Mouse (Mus musculus) adrenal gland, postnatal 36 days (tissue): Measurements from ENCODE around the gene Setd7. TPM values are rescaled to one million over a fixed set of nuclear protein-coding genes. Genes with fewer than 3 reads are reported as not detected.
A peak's percentile ranks its signal among the peaks of the same experiment; 100 is the strongest.

ENCODE experiments used
- DNase-seq, 2 experiments: peaks; one replicate each; pipeline ENCODE4 v3.0.0; 2021; ENCODE audit warnings: mixed read lengths in 1 of 2
- total RNA-seq, 2 experiments: library from RNA; stranded (reverse); gene quantifications; 2 replicates each; pipeline ENCODE4 v1.2.3; 2021

Gene Setd7
- total RNA-seq, 2 experiments from 2014 or later: 50.6 to 52.8 TPM

DNA sequence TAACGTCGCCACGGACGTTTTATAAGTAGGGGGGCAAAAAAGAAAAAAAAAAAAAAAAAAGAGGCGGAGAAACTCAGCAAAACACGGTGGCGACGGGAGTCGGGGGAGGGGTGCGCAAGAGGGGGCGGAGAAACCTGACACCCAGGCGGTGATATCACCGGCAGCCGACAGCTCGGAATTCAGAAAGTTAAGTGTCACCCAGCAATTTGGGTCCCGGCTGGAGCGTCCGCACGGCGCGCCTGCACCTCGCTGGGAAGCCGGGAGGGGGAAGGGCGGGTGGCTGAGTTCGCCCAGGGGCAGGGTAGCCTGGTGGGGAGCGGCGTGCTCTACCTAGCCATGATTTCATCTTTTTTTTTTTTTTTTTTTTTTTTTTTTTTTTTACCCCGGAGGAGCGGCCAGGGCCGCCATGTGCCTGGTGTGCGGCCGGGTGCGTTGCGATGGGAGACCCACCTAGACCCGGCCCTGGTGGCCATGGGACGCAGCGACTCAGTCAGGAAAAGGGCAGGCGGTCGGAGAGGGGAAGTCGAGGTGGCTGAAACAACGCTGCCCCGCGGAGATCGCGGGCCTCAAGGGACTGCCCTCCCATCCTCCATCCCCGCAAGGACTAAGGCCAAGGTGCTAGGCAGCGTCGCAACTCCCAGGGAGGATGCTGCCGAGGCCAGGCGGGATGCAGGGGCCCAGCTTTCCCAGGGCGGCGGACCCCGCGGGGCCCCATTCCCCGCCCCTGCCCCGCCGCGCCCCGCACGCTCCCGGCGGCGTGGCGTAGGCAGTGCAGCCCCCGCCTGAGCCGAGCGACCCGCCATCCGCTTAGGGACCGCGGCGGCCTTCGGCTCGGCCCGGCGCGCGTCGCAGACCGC lies 857 bp downstream of the Setd7 start:
- DNase-seq: peak; percentile 85 to 90

- no peak for DNase-seq
Observed at GRCm38 (mm10) chr3:51555583-51555982, 5.1 kb downstream of the Setd7 start.

- no peak for DNase-seq
Observed at GRCm38 (mm10) chr3:51554836-51555235, 5.8 kb downstream of the Setd7 start.

DNA sequence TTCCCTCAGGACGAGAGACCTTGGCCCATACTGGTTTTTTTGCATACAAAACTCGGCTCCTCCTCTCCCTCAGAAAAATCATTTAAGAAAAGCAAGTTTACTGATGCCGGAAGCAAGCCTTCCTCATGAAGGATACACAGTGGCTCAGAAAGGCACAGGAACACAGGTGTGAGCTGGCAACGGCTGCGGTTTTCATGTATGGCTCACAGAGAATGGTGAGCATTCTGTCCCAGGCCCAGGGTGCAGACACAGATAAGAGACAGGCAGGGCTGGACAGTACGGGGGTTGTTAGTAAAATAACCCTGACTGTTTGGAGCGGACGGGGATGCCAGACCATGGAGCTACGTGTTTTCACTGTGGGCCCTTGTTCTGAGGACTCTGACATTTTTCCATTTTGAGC lies 6.6 kb downstream of the Setd7 start:
- no peak for DNase-seq

DNA sequence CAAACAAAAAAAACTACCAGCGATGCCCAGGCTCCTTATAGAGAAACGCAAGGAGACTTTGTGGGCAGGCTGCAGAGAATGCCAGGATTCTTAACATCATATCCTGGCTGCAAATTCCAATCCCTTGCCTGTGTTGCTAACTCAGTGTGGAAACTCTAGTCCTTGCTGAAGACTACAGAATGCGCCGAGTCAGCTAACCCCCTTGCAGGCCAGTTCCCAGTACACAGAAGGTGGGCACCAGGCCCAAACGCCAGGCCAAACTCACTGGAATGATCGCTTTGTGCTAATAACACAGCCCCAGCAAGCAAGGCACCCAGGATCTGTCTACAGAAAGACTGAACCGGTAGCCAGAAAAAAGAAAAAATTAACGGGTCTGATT lies 7.2 kb downstream of the Setd7 start:
- peak; percentile 14 to 59 for DNase-seq

- peak; percentile 14 to 33 for DNase-seq
Observed at GRCm38 (mm10) chr3:51552841-51553496, 7.7 kb downstream of the Setd7 start.

GRCm38 (mm10) chr3:51552197-51552596 lies 8.5 kb downstream of the Setd7 start:
- DNase-seq: no peak

- peak in 1 of 2 experiments; percentile 29 for DNase-seq
Observed at GRCm38 (mm10) chr3:51548987-51549579, 11.6 kb downstream of the Setd7 start.

DNA sequence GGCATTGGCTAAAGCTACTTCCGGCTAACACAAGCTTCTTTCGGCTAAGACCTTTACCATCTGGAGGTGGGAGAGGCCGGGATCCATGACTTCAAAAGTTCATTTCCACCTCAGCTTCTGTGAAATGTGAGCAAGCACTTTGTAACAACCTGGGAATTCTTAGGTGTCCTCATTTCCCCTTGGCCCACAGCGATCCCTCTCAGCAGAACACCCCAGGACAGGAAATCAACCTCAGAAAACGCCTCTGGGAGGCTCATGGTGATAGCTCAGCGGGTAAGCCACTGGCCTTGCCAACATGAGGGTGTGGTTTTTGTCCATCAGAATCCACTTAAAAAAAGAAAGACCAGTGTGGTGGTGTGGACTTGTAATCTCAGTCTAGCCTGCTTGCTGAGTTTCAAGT lies 13.1 kb downstream of the Setd7 start:
- no peak for DNase-seq

DNA sequence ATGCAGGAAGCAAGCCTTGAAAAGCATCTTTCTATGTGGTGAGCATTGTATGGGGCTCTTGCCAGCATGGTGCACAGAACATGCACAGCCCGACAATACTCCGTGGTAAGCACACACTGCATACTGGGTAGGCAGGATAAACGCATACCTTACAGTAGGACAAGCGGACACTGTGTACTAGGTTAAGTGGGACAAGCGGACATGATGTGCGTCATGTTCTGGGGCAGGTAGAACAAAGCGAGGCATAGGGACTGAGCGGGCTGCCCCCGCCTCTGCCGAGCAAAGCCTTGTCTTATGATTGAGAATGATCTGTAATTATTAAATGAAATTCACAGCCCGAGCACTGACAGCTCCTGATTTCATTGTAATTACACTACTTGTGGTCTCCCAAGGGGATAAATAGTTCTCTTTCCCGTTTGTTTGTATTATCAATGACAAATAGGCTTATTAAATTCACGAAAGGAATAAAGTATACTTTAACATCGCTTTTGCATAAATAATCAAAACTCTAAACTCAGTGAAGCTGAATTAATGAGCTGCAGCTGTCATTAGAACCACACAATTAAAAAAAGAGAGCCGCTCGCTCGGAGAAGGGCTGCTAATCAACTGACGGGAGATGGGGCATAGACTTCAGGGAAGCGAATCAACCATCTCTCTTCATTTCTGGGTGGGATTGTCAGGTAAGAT lies 16.1 kb downstream of the Setd7 start:
- DNase-seq: no peak

- no peak for DNase-seq
Observed at GRCm38 (mm10) chr3:51540659-51541058, 20.0 kb downstream of the Setd7 start.

DNA sequence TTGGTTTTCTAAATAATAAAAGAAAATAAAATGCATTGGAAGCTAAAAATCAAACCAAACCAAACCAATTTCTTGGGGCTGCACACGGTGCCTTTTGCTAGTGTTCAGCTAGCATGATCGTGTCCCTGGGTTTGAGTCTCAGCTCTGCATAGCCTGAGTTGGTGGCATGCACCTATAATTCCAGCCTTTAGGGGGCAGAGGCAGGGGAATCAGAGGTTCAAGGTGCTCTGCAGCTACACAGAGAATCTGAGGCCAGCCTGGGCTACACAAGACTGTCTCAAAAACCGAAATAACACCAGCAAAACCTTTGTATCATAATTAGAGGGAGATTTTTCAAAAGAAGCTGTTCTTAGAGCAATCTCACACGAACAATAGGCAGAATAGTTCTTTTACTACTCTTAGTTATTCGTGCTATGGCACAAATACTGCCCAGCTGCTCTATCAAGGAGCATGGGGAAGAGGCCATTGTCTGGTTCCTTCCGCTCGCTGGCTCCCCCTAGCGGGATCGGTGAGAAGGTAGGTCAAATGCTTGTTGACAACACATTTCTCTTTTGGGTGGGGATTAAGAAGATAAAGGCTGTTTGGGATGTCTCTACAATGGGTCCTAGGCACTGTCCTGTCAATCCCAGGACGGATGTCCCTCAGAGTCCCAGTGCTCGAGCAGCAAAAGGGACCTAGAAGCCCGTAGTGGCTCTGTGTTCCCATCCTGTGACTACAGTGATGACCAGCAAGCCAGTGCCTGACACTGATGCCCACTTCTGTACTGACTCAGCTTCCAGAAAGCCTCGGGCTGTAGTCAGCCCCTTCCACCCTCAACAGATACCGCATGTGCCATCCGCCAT lies 20.9 kb downstream of the Setd7 start:
- peak; percentile 83 to 87 for DNase-seq

DNA sequence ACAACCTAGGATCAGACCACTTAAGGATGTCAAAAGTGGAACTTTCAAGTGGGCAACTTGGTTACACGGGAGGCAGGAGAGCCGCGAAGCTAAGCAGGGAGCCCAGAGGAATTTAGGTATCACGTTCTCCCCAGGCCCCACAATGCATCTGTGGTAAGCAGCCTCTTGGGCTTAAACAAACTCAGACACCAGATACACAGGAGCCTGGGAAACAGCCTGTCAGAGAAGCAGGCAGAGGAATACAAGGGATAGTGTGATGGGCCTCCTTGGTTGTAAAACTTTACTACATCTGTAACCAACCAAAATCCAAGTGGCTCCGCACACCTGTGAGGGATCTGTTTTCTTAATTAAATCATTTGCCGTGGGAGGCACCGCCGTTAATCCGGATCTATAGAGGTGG lies 26.7 kb downstream of the Setd7 start:
- no peak for DNase-seq

DNA sequence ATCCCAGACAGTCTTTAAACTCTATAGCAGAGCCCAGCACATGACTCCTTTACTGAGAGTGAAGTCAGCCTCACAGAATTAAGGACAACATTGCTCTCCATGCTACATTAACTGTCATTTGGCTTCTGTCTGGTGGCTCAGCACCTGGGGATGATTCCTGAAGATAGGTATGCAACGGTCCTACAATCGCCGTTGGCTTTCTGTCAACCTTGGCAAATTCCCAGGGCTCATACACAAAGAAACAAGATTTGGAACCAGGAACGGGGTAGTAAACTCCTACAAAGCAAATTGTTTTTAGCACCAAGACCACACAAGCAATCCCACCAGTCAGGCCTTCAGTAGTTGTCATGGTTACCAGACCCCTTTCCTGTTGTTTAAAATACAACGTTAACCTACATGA lies 27.1 kb downstream of the Setd7 start:
- DNase-seq: no peak

GRCm38 (mm10) chr3:51532282-51532620 lies 28.4 kb downstream of the Setd7 start:
- DNase-seq: no peak

DNA sequence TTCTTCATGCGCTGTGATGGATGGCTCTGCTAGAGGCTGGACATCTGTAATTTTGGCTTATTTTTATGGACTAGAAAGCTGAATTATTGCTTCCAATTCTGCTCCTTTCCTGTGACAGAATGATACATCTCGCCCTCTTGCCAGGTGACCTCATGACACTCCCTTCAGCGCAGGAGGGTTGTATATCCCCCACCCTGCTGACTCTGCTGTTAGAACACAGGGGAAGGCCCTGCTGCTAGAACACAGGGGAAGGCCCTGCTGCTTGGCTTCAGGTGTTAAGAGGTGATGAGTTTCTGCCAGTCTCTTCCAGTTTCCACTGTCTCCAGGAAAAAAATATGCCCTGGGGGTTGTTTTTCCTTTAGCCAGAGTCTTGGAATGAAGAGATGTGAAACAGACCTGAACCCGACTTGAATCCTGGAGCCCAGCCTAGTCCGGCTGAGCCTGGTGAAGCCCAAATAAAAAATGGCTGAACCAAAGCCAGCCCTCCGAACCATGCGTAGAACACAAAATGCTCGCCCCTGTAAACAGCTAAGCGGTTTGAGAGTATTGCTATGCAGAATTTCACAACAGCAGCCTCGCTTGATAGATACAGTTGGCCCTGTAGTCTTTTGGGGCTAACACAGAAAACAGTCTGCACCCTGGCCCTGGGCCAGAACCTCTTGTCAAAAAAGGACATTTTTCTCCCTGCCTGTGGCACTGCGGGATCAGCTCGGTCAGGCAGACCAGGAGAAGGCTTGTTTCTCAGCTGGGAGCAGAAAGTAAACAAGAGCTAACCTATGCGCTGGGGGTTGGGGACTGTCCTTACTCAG lies 29.0 kb downstream of the Setd7 start:
- DNase-seq: peak; percentile 73 to 74

- no peak for DNase-seq
Observed at GRCm38 (mm10) chr3:51526891-51527290, 33.8 kb downstream of the Setd7 start.

DNA sequence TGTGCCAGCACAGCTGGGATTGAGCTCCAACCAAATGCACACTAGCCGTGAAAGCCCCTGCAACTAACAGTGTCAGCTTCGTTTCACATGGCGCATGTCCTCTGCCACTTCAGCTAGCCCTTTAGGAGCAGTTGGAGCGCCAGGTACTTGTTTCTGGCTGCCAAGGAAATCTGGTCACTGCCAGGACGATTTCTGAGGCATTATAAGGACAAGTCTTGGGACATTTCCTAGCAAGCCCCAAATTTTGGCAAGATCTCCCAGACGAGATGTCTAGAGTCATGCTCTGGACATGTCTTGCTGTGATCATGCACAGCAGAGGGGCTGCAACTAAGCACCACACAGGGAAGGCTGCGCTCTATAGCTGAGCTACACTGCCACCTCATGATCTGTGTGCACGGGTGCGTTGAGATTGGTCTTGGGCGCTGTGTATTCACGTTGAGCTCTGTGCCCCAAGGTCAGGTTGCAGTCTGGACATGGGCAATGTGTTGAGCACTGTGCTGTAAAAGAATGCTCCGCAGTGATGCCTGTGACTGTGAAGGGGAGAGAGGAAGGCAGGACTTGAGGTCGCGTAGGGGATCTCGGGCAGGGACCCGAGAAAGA lies 35.4 kb downstream of the Setd7 start:
- DNase-seq: no peak

DNA sequence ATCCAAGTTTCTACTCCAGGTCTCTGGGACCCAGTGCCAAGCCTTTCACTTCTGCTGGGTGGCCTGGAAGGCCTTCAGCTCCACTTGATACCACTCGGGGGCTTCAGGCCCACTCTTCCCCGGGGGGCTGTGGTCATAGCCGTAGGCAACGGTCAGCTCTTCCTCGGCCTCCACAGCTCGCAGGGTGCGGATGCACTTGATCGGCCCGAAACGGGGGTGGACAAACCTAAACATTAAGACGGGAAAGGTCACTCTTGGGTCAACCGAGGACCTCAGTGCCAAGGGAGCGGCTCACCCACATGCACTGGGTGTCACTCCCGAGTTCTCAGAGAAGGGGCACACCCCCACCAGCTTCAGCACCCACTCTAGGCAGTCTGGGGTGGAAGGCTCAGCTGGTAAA lies 39.4 kb downstream of the Setd7 start:
- DNase-seq: no peak

DNA sequence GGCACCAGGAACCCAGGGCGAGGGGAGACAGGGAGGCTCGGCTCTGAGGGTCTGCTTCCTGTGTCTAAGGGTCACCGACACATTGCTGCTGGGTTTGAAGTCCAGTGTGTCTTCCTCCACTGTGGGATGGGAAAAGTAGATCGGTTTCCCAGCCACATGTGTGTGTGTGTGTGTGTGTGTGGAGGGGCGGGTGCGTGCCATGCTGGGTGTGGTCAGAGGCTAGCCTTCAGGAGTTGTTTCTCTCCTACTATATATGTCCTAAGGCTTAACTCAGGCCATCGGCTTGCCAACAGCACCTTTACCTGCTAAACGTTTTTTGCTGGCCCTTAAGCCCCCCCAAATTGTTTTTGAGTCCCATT lies 41.9 kb downstream of the Setd7 start:
- DNase-seq: no peak
